Mouse (Mus musculus) macrophage (primary cell): ENCODE data around the gene Cyp2c40. TPM values are rescaled to one million over a fixed set of nuclear protein-coding genes. Genes with fewer than 3 reads are reported as not detected.
"Not testable (repeated sequence)": the region's sequence is repeated elsewhere in the genome, so short reads cannot be mapped to it uniquely, and the experiment has no call there.

Experiments
- H3K27ac ChIP-seq: fragments of 350-480 bp; formaldehyde crosslinking; 2 replicates; pipeline ENCODE4 v1.9.0; 2021
- H3K36me3 ChIP-seq: fragments of 350-480 bp; formaldehyde crosslinking; 2 replicates; pipeline ENCODE4 v1.9.0; 2021; ENCODE audit errors: inconsistent target
- H3K4me3 ChIP-seq: fragments of 350-480 bp; formaldehyde crosslinking; 2 replicates; pipeline ENCODE4 v1.9.0; 2021; ENCODE audit errors: inconsistent target
- H3K79me2 ChIP-seq: fragments of 350-480 bp; formaldehyde crosslinking; 2 replicates; pipeline ENCODE4 v1.9.0; 2021; ENCODE audit errors: inconsistent target
- WGBS: methylation state at CpG from one replicate; pipeline ENCODE4 v1.1.7; 2026; ENCODE audit warnings: inconsistent platforms; ENCODE audit not compliant: missing documents; 5-methylcytosine and 5-hydroxymethylcytosine counted together
- polyA plus RNA-seq: library from polyadenylated mRNA; stranded (reverse); fragments of 250-400 nt; gene quantifications from 3 replicates; pipeline ENCODE4 v1.2.4, GENCODE M21; 2018; ENCODE audit warnings: inconsistent platforms
- total RNA-seq, 78 experiments: library from RNA; depleted of rRNA; stranded (reverse); fragments of 250-400 nt; gene quantifications; 1 replicate in 9 of 78; 2 replicates in 24 of 78; 3 replicates in 43 of 78; 4 replicates in 2 of 78; pipeline ENCODE4 v1.2.4; 2018; ENCODE audit warnings: inconsistent platforms in 56 of 78

Gene Cyp2c40
- total RNA-seq (2018; cell fraction: chromatin; rRNA removed): not detected
- not detected for total RNA-seq (2018; cell fraction: cytosol; rRNA removed)
- not detected for total RNA-seq (2018; cell fraction: nucleus; rRNA removed)
- polyA plus RNA-seq: not detected in 3 replicates

DNA sequence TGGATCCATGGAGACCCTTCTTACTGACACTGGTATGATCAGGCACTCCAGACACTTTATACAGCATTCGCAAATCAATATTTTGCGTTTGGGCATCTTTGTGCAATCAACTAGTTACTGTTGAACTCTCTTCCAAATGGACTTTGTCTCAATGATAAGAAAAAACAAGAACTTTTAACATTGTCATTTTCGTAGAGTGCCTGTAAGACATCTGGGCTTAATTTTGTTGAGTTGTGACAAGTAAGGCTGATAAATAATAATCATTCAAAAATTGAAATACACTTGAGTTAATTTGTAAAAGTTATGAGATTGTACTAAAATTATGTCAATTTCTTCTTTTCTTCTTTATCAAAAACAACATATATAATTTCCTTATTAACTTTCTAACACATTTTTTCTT is at the start of gene Cyp2c40:
Gene Cyp2c40 (minus strand): TSS at position 101 of the 400 bp plus-strand sequence.
- H3K36me3 ChIP-seq, H3K79me2 ChIP-seq, H3K27ac ChIP-seq, H3K4me3 ChIP-seq: not testable (repeated sequence)
- 90% methylated on average over 3 of the region's 3 CpGs for WGBS

GRCm38 (mm10) chr19:39820931-39821330 is 8.3 kb upstream of the Cyp2c40 start:
- not testable (repeated sequence) for H3K27ac ChIP-seq, H3K4me3 ChIP-seq, H3K79me2 ChIP-seq, H3K36me3 ChIP-seq
- WGBS: 70% methylated on average over 1 of the region's 2 CpGs

DNA sequence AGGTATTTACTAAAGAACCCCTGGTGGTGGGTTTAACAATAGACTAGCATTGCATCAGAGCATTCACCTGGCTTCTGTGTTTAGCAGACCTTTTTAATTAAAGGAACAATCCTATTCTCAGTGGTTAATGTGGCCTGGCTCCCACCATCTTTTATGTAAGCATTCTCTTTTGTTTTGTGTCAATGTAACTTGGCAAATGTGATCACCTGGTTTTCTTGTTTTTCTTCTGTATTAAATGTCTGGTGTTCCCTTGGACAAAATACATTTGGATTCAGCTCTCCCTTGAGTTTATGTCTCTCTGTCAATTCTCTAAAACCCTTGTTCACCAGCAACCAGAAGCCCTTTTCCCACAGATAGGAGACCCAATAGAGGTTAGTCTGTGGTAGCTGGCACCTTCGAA is 3.8 kb upstream of the Cyp2c40 start:
- H3K36me3 ChIP-seq, H3K4me3 ChIP-seq, H3K27ac ChIP-seq, H3K79me2 ChIP-seq: not testable (repeated sequence)
- WGBS: 100% methylated on average over 1 of the region's 1 CpGs

DNA sequence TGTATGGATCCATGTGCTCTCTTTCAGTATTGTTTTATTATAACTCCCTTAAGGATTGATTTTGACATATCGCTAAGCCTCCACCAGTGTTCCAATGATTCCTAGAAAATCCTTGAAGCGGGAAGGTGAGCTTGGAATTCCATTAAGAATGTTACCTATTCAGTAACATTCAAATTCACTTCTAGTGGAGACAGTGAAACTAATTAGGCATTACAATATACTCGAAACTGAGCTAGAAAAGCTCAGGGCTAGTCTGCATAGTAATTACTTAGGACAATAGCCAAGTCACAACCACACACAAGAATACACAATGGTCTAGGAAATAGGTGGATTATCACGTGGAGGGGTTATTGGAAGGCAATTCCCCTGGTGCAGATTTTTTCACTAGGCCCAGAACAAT is 3.4 kb upstream of the Cyp2c40 start:
- 91% methylated on average over 3 of the region's 4 CpGs for WGBS
- H3K36me3 ChIP-seq, H3K4me3 ChIP-seq, H3K79me2 ChIP-seq, H3K27ac ChIP-seq: not testable (repeated sequence)

GRCm38 (mm10) chr19:39785458-39785857 is 27.2 kb downstream of the Cyp2c40 start:
- not testable (repeated sequence) for H3K79me2 ChIP-seq, H3K36me3 ChIP-seq, H3K27ac ChIP-seq, H3K4me3 ChIP-seq
- 62% methylated on average over 2 of the region's 2 CpGs for WGBS

DNA sequence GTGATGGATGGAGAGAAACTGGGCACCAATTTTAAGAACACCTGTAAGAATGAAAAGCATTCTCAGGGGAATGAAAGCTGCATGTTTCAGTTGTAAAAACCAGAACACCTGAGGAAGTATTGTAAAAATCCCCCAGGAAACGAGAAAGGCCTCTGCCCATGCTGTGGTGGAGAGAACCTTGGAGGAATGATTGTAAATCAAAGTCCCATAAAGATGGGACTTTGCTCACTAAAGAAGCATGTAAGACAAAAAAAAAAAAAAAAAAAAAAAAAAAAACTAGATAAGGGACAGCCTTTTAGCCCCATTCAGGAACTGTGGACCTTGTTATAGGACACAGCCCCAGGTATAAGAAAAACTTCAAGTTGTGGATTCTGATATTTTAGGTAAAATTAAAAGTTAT is 67.3 kb downstream of the Cyp2c40 start:
- Histone ChIP-seq H3K27ac (no peak overlapping the region), H3K36me3 (no peaks in the 10 kb centered on the region), H3K79me2 (no peaks in the 10 kb centered on the region), H3K4me3 (no peak overlapping the region)
- WGBS: 10% methylated on average over 1 of the region's 1 CpGs

DNA sequence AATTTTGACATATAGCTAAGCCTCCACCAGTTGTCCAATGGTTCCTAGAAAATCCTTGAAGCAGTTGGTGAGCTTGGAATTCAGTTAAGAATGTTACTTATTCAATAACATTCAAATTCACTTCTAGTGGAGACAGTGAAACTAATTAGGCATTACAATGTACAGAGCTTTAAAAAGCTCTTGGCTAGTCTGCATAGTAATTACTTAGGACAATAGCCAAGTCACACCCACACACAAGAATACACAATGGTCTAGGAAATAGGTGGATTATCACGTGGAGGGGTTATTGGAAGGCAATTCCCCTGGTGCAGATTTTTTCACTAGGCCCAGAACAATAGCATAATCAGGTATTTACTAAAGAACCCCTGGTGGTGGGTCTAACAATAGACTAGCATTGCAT is 68.3 kb downstream of the Cyp2c40 start:
- H3K4me3 ChIP-seq, H3K79me2 ChIP-seq, H3K36me3 ChIP-seq, H3K27ac ChIP-seq: not testable (repeated sequence)
- WGBS: no CpG with 5 or more reads among the region's 1 CpGs

DNA sequence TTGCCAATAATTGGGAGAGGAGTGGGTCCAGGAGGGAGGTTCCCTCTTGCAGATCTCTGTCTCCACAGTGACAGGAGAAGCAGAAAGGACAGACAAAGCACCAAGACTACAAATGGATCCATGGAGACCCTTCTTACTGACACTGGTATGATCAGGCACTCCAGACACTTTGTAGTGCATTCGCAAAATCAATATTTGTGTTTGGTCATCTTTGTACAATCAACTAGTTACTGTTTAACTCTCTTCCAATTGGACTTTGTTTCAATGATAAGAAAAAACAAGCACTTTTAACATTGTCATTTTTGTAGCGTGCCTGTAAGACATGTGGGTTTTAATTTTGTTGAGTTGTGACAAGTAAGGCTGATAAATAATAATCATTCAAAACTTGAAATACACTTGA is 71.7 kb downstream of the Cyp2c40 start, which contains the start of gene Cyp2c68:
Gene Cyp2c68 (minus strand): TSS at position 135 of the 400 bp plus-strand sequence.
- no peaks in the 10 kb centered on the region for H3K36me3 ChIP-seq
- H3K27ac ChIP-seq: no peak within 1 kb of the TSS
- no peak within 1 kb of the TSS for H3K4me3 ChIP-seq
- WGBS: 93% methylated on average over 2 of the region's 2 CpGs
- no peaks in the 10 kb centered on the region for H3K79me2 ChIP-seq

Other genes starting within 250 kb of the Cyp2c40 start
- not detected in 3 replicates for gene Cyp2c67, start 163.8 kb downstream of the Cyp2c40 start, polyA plus RNA-seq
- not detected in 3 replicates for gene Cyp2c68, start 71.8 kb downstream of the Cyp2c40 start, polyA plus RNA-seq
- not detected in 3 replicates for gene Cyp2c69, start 74.0 kb upstream of the Cyp2c40 start, polyA plus RNA-seq
- not detected in 3 replicates for gene Cyp2c37, start 179.6 kb upstream of the Cyp2c40 start, polyA plus RNA-seq